Mouse (Mus musculus): ENCODE data around the gene Lsp1. TPM values are rescaled to one million over a fixed set of nuclear protein-coding genes. Genes with fewer than 3 reads are reported as not detected.

Gene Lsp1
- 24.5 and 27.8 TPM in 2 replicates for polyA plus RNA-seq (2015; fragmentation: Nextera tagmentation; extraction: Ambion mirVana)

DNA sequence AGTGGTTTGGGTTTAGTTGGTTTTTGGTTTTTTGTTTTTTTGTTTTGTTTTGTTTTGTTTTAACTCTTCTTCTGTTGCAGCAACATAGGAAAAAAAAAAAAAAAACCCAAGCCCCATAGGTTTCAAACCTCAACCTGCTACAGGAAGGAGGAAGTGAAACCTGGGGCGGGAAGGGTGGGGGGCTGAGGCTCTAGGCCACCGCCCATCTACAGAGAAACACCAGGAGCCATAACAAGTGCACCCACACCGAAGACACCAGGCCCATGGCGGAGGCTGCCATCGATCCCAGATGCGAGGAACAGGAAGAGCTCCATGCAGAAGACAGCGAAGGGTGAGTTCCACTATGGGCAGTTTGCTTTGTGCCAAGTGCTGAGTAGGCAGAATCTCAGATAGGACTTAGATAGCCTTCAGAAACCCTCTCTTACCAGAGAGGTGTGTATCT lies at the start of gene Lsp1:
Lsp1 (plus strand) TSS at position 174 of the 442 bp plus-strand sequence.
- peaks cover 4% of the 10 kb centered on the region; the same call in 1 of the 2 replicates for H3K4me1 ChIP-seq (replicated peaks)
- WGBS (ENCODE audit: insufficient replicate concordance) = 47% methylated on average over 7 of the region's 7 CpGs
- peak within 1 kb of the TSS; percentile 28 for H3K4me3 ChIP-seq (replicated peaks)
- no peaks in the 10 kb centered on the region for H3K27me3 ChIP-seq
- H3K36me3 ChIP-seq (replicated peaks) = no peaks in the 10 kb centered on the region
- no peak within 1 kb of the TSS for H3K9ac ChIP-seq
- H3K9me3 ChIP-seq (replicated peaks) = no peaks in the 10 kb centered on the region
- no peak for ATAC-seq (ENCODE audit: insufficient read depth)
- H3K4me2 ChIP-seq = peak within 1 kb of the TSS; percentile 33
- H3K27ac ChIP-seq (replicated peaks) = 0 out of 2 replicates have a peak within 1 kb of the TSS, but pooled peaks have one; percentile 33

DNA sequence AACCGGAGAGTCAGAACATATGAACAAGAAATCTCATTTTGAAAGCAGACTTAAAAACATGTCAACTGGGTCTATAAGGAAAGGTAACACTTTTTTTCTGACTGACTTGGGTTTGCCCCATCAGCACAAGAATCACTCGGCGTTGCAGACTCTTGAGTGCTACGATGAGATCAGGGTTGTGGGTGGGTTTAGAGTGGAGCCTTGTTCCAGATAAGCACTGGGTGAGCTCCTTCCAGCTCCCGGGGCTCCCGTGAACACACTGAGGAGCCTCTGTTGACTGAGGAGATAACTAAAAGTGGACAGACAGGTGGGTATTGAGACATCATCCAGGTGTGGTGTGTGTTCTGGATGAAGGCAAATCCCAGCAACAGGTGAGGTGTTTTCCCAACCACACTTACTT lies 47.3 kb upstream of the Lsp1 start:
- no peak overlapping the region for H3K9ac ChIP-seq
- no peak overlapping the region for H3K4me3 ChIP-seq (replicated peaks)
- H3K9me3 ChIP-seq (replicated peaks) = no peaks in the 10 kb centered on the region
- no peak overlapping the region for H3K27ac ChIP-seq (replicated peaks)
- no peaks in the 10 kb centered on the region for H3K36me3 ChIP-seq (replicated peaks)
- 35% methylated on average over 6 of the region's 6 CpGs for WGBS (ENCODE audit: insufficient replicate concordance)
- H3K4me2 ChIP-seq = peak overlapping the region; percentile 13; the same call in 1 of the 2 replicates
- no peaks in the 10 kb centered on the region for H3K27me3 ChIP-seq
- ATAC-seq (ENCODE audit: insufficient read depth) = peak; percentile 78
- peaks cover 21% of the 10 kb centered on the region for H3K4me1 ChIP-seq (replicated peaks)

DNA sequence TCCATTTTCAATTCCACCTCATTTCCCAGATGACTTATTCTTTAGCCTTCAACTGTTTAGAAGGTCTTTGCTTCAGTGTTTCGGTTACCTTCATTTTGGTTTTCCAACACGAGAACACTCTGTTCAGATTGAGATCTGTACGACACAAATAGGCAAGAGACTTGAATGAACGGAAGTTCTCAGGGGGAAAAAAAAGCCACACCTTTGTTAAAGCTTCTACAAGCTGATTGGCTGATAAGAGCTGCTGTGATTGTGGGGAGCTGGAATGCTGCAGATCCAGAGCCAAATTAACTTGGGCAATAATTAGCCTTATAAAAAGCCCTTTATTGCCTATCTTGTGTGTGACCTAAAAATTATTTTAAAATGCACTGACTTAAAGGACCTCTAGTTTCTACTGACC lies 45.3 kb upstream of the Lsp1 start:
- 46% methylated on average over 4 of the region's 4 CpGs for WGBS (ENCODE audit: insufficient replicate concordance)
- peaks cover 32% of the 10 kb centered on the region for H3K4me1 ChIP-seq (replicated peaks)
- H3K9me3 ChIP-seq (replicated peaks) = no peaks in the 10 kb centered on the region
- H3K4me2 ChIP-seq = no peak overlapping the region
- no peaks in the 10 kb centered on the region for H3K27me3 ChIP-seq
- no peak overlapping the region for H3K4me3 ChIP-seq (replicated peaks)
- ATAC-seq (ENCODE audit: insufficient read depth) = no peak
- no peaks in the 10 kb centered on the region for H3K36me3 ChIP-seq (replicated peaks)
- no peak overlapping the region for H3K27ac ChIP-seq (replicated peaks)
- no peak overlapping the region for H3K9ac ChIP-seq

DNA sequence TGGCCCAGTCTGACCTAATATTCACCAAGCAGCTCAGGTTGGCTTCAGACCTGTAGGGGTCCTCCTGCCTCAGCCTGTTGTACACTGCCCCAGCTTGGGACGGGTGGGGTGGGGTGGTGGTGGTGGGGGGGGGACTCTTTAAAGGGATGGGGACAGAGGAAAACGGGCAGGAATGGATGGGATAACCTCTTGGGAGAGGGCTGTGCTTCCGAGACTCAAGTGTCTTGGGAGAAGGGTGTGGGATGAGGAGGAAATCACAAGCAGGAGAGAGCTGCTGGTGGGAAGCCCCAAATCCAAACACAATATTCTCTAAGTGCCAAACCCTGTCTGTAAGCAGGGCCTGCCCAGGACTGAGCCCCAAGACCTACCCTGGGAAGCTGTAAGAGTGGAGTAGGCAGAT lies 44.4 kb upstream of the Lsp1 start:
- Histone ChIP-seq H3K4me3 (replicated peaks) (no peak overlapping the region), H3K36me3 (replicated peaks) (no peaks in the 10 kb centered on the region), H3K4me1 (replicated peaks) (peaks cover 41% of the 10 kb centered on the region), H3K4me2 (no peak overlapping the region), H3K9me3 (replicated peaks) (no peaks in the 10 kb centered on the region), H3K27ac (replicated peaks) (no peak overlapping the region), H3K27me3 (no peaks in the 10 kb centered on the region), H3K9ac (no peak overlapping the region)
- 68% methylated on average over 3 of the region's 3 CpGs for WGBS (ENCODE audit: insufficient replicate concordance)
- ATAC-seq (ENCODE audit: insufficient read depth) = no peak

DNA sequence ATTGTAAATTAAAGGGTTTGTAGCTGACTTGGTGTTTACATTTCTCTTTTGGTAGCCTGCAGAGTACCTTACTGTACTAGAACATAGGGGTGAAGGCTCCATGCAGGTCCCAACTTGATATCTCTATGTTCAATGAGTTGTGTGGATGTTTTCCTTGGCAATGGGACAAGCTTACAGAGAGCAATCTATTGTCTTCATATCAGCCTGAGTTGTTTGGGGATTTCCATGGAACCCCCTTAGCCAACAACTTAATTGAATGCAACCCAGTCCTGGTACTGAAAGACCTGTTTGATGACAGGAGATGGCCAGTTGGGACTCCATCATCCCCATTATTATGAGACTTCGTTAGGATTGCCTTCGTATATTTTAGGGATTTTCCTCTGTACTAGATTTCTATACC lies 42.6 kb upstream of the Lsp1 start:
- WGBS (ENCODE audit: insufficient replicate concordance) = 92% methylated on average over 2 of the region's 2 CpGs
- Histone ChIP-seq H3K4me1 (replicated peaks) (peaks cover 53% of the 10 kb centered on the region), H3K9me3 (replicated peaks) (no peaks in the 10 kb centered on the region), H3K9ac (no peak overlapping the region), H3K4me2 (no peak overlapping the region), H3K36me3 (replicated peaks) (no peaks in the 10 kb centered on the region), H3K27me3 (no peaks in the 10 kb centered on the region), H3K4me3 (replicated peaks) (no peak overlapping the region), H3K27ac (replicated peaks) (peak overlapping the region; percentile 19; the same call in 1 of the 2 replicates)
- no peak for ATAC-seq (ENCODE audit: insufficient read depth)

DNA sequence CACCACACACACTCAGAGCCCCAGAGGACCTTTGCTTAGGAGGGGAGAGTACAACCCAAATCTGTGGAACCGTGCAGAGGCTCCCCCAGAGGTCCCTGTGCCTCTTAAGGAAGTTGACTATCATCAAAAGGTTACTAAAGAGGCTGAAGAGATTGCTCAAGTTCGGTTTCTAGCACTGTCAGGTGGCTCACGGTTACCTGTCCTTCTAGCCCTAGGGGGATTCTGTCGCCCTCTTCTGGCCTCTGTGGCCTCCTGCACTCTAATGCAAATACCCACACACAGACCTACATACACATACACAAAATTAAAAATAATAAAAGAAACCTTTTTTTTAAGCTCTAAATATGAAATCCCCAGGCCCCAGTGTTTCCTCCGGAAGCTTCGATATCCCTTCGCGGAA lies 41.9 kb upstream of the Lsp1 start:
- Histone ChIP-seq H3K9ac (no peak overlapping the region), H3K36me3 (replicated peaks) (no peaks in the 10 kb centered on the region), H3K4me2 (no peak overlapping the region), H3K4me1 (replicated peaks) (peaks cover 47% of the 10 kb centered on the region), H3K4me3 (replicated peaks) (no peak overlapping the region), H3K27ac (replicated peaks) (peak overlapping the region; percentile 93; the same call in 1 of the 2 replicates), H3K9me3 (replicated peaks) (no peaks in the 10 kb centered on the region), H3K27me3 (no peaks in the 10 kb centered on the region)
- ATAC-seq (ENCODE audit: insufficient read depth) = no peak
- WGBS (ENCODE audit: insufficient replicate concordance) = 87% methylated on average over 8 of the region's 8 CpGs

DNA sequence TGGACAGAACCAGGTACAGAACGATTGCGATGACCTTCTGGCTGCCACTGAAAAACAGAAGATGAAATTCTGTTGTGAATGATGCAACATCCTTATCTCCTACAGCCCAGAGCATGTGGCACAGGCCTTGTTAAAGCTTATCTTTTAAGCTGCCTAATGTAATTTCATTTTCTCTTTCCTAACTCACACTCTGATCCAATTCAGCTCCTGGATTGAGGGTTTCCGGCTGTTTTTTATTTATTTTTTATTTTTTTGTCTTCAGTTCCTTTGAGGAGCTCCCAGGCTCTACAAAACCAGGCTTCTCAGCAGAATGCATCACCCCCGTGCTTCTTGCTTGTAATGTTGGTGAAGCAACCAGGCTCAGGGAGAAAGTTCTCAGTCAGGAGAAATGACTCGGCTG lies 40.7 kb upstream of the Lsp1 start:
- peak; percentile 85 for ATAC-seq (ENCODE audit: insufficient read depth)
- WGBS (ENCODE audit: insufficient replicate concordance) = 15% methylated on average over 5 of the region's 5 CpGs
- peak overlapping the region; percentile 57 for H3K9ac ChIP-seq

DNA sequence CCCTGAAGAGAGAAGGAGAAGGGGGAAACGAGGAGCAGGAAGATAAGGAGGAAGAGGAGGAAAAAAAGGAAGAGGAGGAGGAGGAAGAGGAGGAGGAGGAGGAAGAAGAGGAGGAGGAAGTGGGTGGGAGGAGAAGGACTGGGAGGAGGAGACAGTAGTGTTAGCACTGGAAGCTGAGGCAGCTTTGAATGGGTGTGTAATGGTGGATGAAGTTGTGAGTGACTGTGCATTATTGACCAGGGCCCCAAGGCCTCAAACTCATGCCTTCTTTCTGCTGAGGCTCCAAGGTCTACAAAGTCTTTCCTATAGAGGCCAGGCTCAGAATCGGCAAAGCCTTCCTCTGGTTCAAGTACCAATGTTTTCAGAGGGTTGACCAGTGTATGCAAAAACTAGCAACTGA lies 38.8 kb upstream of the Lsp1 start:
- no peak overlapping the region for H3K4me2 ChIP-seq
- WGBS (ENCODE audit: insufficient replicate concordance) = 51% methylated on average over 2 of the region's 2 CpGs
- ATAC-seq (ENCODE audit: insufficient read depth) = peak; percentile 67
- H3K36me3 ChIP-seq (replicated peaks) = no peaks in the 10 kb centered on the region
- no peak overlapping the region for H3K9ac ChIP-seq
- H3K27me3 ChIP-seq = peaks cover under 1% of the 10 kb centered on the region; the same call in 1 of the 2 replicates
- no peaks in the 10 kb centered on the region for H3K9me3 ChIP-seq (replicated peaks)
- H3K4me1 ChIP-seq (replicated peaks) = peaks cover 44% of the 10 kb centered on the region
- H3K4me3 ChIP-seq (replicated peaks) = no peak overlapping the region
- peak overlapping the region; percentile 93 for H3K27ac ChIP-seq (replicated peaks)

More for the DNA sequence above, 40.7 kb upstream of the Lsp1 start:
- Histone ChIP-seq H3K4me3 (replicated peaks) (peak overlapping the region; percentile 29), H3K27ac (replicated peaks) (peak overlapping the region; percentile 93), H3K36me3 (replicated peaks) (no peaks in the 10 kb centered on the region), H3K4me2 (peak overlapping the region; percentile 61), H3K4me1 (replicated peaks) (peaks cover 44% of the 10 kb centered on the region), H3K27me3 (no peaks in the 10 kb centered on the region), H3K9me3 (replicated peaks) (no peaks in the 10 kb centered on the region)

DNA sequence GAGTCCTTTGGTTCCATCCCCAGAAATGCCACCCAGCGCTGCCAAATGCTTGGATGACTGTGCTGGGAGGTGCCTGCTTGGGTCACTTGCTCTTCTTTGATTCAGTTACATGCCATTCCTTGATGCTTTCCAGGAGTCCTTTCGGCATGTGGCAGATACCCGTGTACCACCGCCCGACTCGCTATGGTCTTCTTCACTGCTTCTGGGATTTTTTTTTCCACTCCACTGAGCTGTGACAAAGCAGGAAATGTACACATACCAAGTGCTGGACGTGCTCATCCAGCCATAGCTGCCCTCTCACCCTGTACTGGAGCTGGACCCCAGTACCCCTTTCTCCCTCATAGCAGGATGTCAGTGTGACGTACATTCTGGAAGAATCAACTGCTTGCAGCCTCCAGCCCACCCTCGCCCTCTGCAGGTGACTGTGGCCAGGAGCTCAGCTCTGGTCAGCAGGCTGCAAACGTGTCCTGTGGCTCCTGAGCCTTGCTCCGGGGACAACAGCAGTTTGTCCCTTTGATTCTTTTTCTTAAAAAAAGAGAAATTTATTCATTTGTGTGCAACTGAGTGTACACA lies 34.9 kb upstream of the Lsp1 start:
- WGBS (ENCODE audit: insufficient replicate concordance) = 64% methylated on average over 11 of the region's 11 CpGs
- Histone ChIP-seq H3K4me3 (replicated peaks) (no peak overlapping the region), H3K27ac (replicated peaks) (no peak overlapping the region), H3K4me2 (no peak overlapping the region), H3K9me3 (replicated peaks) (no peaks in the 10 kb centered on the region), H3K27me3 (peaks cover 39% of the 10 kb centered on the region; the same call in 1 of the 2 replicates), H3K4me1 (replicated peaks) (peaks cover 23% of the 10 kb centered on the region), H3K36me3 (replicated peaks) (no peaks in the 10 kb centered on the region), H3K9ac (no peak overlapping the region)
- ATAC-seq (ENCODE audit: insufficient read depth) = no peak

DNA sequence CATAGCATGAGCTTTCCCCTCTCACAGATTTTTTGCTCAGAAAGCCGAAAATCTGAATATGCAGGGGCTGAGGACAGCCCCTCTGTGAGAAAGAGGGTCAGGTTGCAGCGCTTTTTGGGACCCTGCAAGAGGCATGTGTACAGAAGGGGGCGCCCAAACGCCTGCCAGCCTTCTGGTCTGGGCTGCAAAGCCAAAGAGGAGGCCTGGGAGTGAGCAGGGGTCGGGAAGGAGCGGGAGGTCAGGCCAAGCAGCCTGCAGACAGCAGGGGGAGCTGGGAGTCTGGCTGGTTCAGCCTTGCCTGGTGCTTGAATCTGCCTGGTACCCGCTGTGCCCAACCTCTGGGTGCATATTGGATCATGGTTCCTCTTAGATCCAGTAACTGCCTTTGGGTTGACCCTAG lies 32.4 kb upstream of the Lsp1 start:
- H3K4me2 ChIP-seq = no peak overlapping the region
- no peaks in the 10 kb centered on the region for H3K9me3 ChIP-seq (replicated peaks)
- peaks cover 59% of the 10 kb centered on the region; the same call in 1 of the 2 replicates for H3K27me3 ChIP-seq
- no peaks in the 10 kb centered on the region for H3K4me1 ChIP-seq (replicated peaks)
- ATAC-seq (ENCODE audit: insufficient read depth) = no peak
- no peak overlapping the region for H3K9ac ChIP-seq
- no peak overlapping the region for H3K27ac ChIP-seq (replicated peaks)
- 14% methylated on average over 7 of the region's 7 CpGs for WGBS (ENCODE audit: insufficient replicate concordance)
- no peaks in the 10 kb centered on the region for H3K36me3 ChIP-seq (replicated peaks)
- no peak overlapping the region for H3K4me3 ChIP-seq (replicated peaks)

DNA sequence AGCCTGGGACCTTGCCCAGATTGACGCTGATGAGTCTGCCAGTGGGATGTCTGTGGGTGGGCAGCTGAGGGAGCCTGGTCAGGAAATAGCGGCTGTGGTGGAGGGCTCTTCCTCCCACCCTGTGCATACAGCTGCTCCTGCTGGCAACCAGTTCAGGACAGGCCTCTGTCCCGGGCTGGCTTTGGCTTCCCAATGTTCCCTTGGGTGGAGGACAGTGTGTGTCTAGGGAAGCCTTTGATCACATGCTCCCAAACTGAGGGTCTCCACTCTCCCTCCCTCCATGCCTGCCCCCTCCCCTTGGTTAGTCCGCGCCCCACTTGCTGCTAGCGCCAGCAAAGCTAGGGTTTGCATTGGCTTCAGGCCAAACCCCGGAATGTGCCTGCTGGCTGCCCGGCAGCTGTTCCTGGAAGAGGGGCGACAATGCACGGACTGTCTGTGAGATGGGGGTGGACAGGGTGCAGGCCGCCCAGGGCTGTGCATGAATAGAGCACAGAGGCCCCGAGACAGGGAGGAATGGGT lies 30.4 kb upstream of the Lsp1 start:
- Histone ChIP-seq H3K9me3 (replicated peaks) (no peaks in the 10 kb centered on the region), H3K27ac (replicated peaks) (no peak overlapping the region), H3K9ac (no peak overlapping the region), H3K4me3 (replicated peaks) (no peak overlapping the region), H3K4me2 (no peak overlapping the region), H3K4me1 (replicated peaks) (peaks cover 7% of the 10 kb centered on the region), H3K36me3 (replicated peaks) (no peaks in the 10 kb centered on the region), H3K27me3 (peaks cover 76% of the 10 kb centered on the region)
- no peak for ATAC-seq (ENCODE audit: insufficient read depth)
- WGBS (ENCODE audit: insufficient replicate concordance) = 60% methylated on average over 12 of the region's 12 CpGs
